Mouse (Mus musculus): Measurements from ENCODE around the gene Ccdc130. TPM values are rescaled to one million over a fixed set of nuclear protein-coding genes. Genes with fewer than 3 reads are reported as not detected.

The Ccdc130 gene
- polyA plus RNA-seq (2014; fragmentation: Illumina TruSeq; extraction: RNeasy Lipid Tissue Mini Kit (QIAGEN cat#74804); ENCODE audit: low read depth, low replicate concordance): 2.9 TPM

GRCm38 (mm10) chr8:84269950-84270773 is at the start of gene Ccdc130:
Gene Ccdc130, minus strand, starts transcription at chr8:84270380.

GRCm38 (mm10) chr8:84256822-84257610 is 13.2 kb downstream of the Ccdc130 start, which contains the start of gene Mri1:
Gene Mri1, minus strand, starts transcription at chr8:84257326.

GRCm38 (mm10) chr8:84249257-84250170 is 20.7 kb downstream of the Ccdc130 start, which contains the start of gene D8Ertd738e:
Gene D8Ertd738e, minus strand, starts transcription at chr8:84249719.

GRCm38 (mm10) chr8:84236998-84237473 is 33.1 kb downstream of the Ccdc130 start, which contains the start of gene Zswim4:
Gene Zswim4, minus strand, starts transcription at chr8:84237055.

Other genes starting within 250 kb of the Ccdc130 start
- gene Palm3, start 248.9 kb downstream of the Ccdc130 start, polyA plus RNA-seq (2014; fragmentation: Illumina TruSeq; extraction: RNeasy Lipid Tissue Mini Kit (QIAGEN cat#74804); ENCODE audit: low read depth, low replicate concordance): not detected
- 0.32 TPM for gene Il27ra, start 227.8 kb downstream of the Ccdc130 start, polyA plus RNA-seq (2014; fragmentation: Illumina TruSeq; extraction: RNeasy Lipid Tissue Mini Kit (QIAGEN cat#74804); ENCODE audit: low read depth, low replicate concordance)
- not detected for gene Rln3, start 225.4 kb downstream of the Ccdc130 start, polyA plus RNA-seq (2014; fragmentation: Illumina TruSeq; extraction: RNeasy Lipid Tissue Mini Kit (QIAGEN cat#74804); ENCODE audit: low read depth, low replicate concordance)
- gene Gm10643, start 205.2 kb downstream of the Ccdc130 start, polyA plus RNA-seq (2014; fragmentation: Illumina TruSeq; extraction: RNeasy Lipid Tissue Mini Kit (QIAGEN cat#74804); ENCODE audit: low read depth, low replicate concordance): 0.24 TPM
- gene Rfx1, start 203.5 kb downstream of the Ccdc130 start, polyA plus RNA-seq (2014; fragmentation: Illumina TruSeq; extraction: RNeasy Lipid Tissue Mini Kit (QIAGEN cat#74804); ENCODE audit: low read depth, low replicate concordance): 0.56 TPM
- gene Dcaf15, start 165.6 kb downstream of the Ccdc130 start, polyA plus RNA-seq (2014; fragmentation: Illumina TruSeq; extraction: RNeasy Lipid Tissue Mini Kit (QIAGEN cat#74804); ENCODE audit: low read depth, low replicate concordance): 0.48 TPM
- 0.13 TPM for gene Podnl1, start 144.4 kb downstream of the Ccdc130 start, polyA plus RNA-seq (2014; fragmentation: Illumina TruSeq; extraction: RNeasy Lipid Tissue Mini Kit (QIAGEN cat#74804); ENCODE audit: low read depth, low replicate concordance)
- gene Cc2d1a, start 122.4 kb downstream of the Ccdc130 start, polyA plus RNA-seq (2014; fragmentation: Illumina TruSeq; extraction: RNeasy Lipid Tissue Mini Kit (QIAGEN cat#74804); ENCODE audit: low read depth, low replicate concordance): 0.79 TPM
- not detected for gene 4930432K21Rik, start 122.4 kb downstream of the Ccdc130 start, polyA plus RNA-seq (2014; fragmentation: Illumina TruSeq; extraction: RNeasy Lipid Tissue Mini Kit (QIAGEN cat#74804); ENCODE audit: low read depth, low replicate concordance)
- gene Nanos3, start 85.2 kb downstream of the Ccdc130 start, polyA plus RNA-seq (2014; fragmentation: Illumina TruSeq; extraction: RNeasy Lipid Tissue Mini Kit (QIAGEN cat#74804); ENCODE audit: low read depth, low replicate concordance): not detected
- gene Zswim4, start 33.3 kb downstream of the Ccdc130 start, polyA plus RNA-seq (2014; fragmentation: Illumina TruSeq; extraction: RNeasy Lipid Tissue Mini Kit (QIAGEN cat#74804); ENCODE audit: low read depth, low replicate concordance): 0.13 TPM
- gene D8Ertd738e, start 20.7 kb downstream of the Ccdc130 start, polyA plus RNA-seq (2014; fragmentation: Illumina TruSeq; extraction: RNeasy Lipid Tissue Mini Kit (QIAGEN cat#74804); ENCODE audit: low read depth, low replicate concordance): 11.6 TPM
- 2.2 TPM for gene Mri1, start 13.1 kb downstream of the Ccdc130 start, polyA plus RNA-seq (2014; fragmentation: Illumina TruSeq; extraction: RNeasy Lipid Tissue Mini Kit (QIAGEN cat#74804); ENCODE audit: low read depth, low replicate concordance)
- 0.08 TPM for gene Cacna1a, start 118.1 kb upstream of the Ccdc130 start, polyA plus RNA-seq (2014; fragmentation: Illumina TruSeq; extraction: RNeasy Lipid Tissue Mini Kit (QIAGEN cat#74804); ENCODE audit: low read depth, low replicate concordance)